Mouse (Mus musculus) ES-Bruce4 (cell line): ENCODE results near the gene Chid1.

ENCODE experiments used
- CTCF ChIP-seq: IDR thresholded peaks from one replicate; pipeline ENCODE4 v1.8.1; 2011; ENCODE audit warnings: low read depth, low read length
- EP300 ChIP-seq: IDR thresholded peaks from 2 replicates; pipeline ENCODE4 v1.6.1; 2011; ENCODE audit warnings: low read depth, low read length; ENCODE audit not compliant: insufficient read depth
- POLR2A ChIP-seq: IDR thresholded peaks from one replicate; pipeline ENCODE4 v1.8.1; 2011; ENCODE audit warnings: low read length; ENCODE audit not compliant: insufficient read depth

GRCm38 (mm10) chr7:141558329-141558776 is 18.7 kb upstream of the Chid1 start:
- no peak for TF ChIP-seq POLR2A
- TF ChIP-seq CTCF, result no peak
- TF ChIP-seq EP300, result no peak
